In the genomic region with DNA sequence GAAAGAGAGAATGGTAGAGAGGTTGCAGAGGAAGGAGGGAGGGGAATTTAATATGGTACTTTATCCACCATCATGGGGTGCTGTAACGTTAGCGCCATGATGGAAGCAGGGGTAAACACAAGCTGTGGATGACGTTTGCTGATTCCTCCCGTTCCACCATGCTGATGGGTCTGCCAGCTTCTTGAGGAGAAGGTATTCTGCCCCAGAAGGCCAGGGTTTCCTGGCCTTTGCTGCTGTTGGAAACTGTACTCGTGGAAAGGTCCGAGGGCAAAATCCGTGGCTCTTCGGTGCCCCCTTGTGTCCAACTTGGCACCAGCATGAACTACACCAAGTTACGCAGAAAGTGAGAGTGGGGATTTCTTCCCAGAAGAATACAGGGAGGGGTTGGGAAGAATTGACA, we compare ENCODE assay signal across 7 mouse cellular contexts.
DNase-seq lines count a peak whose midpoint lies in the region; ATAC-seq lines count a peak whose summit lies in the region.

No protein-coding gene starts in this region.

- DNase-seq in adrenal gland, adult 18-20 months (ENCODE audit: low spot score in 2 of 2) = peak; percentile 62 to 64
- peak; percentile 90 to 92 for DNase-seq in cerebellum, postnatal 14 days
- peak; percentile 79 to 81 for DNase-seq in frontal cortex, postnatal 36 days (ENCODE audit: low spot score in 2 of 2)
- DNase-seq in left cerebral cortex, postnatal 36 days (ENCODE audit: low spot score in 2 of 2) = peak; percentile 58 to 77
- DNase-seq in spleen, postnatal 36 days (ENCODE audit: low spot score in 2 of 2) = peak; percentile 15 to 27

- H3K4me2 ChIP-seq in intestine, embryonic 15.5 days (replicated peaks) = no peak overlapping the region; the same call in 1 of the 2 replicates
- no peak overlapping the region for H3K4me2 ChIP-seq in midbrain, embryonic 12.5 days (replicated peaks)

- intact Hi-C loops in left cerebral cortex, postnatal 36 days (cut with DNase I) = loop anchor here (5.0 to 10.0 kb wide), 3 partner anchors 212 to 1102 kb away; no protein-coding TSS in a partner anchor

- no peak overlapping the region for H3K4me3 ChIP-seq in intestine, embryonic 15.5 days (replicated peaks)
- H3K4me3 ChIP-seq in midbrain, embryonic 12.5 days = no peak overlapping the region

- no peak overlapping the region for H3K27ac ChIP-seq in intestine, embryonic 15.5 days
- no peak overlapping the region for H3K27ac ChIP-seq in midbrain, embryonic 12.5 days (replicated peaks)

- H3K9ac ChIP-seq in intestine, embryonic 15.5 days = no peak overlapping the region
- H3K9ac ChIP-seq in midbrain, embryonic 12.5 days (replicated peaks) = no peak overlapping the region

- H3K36me3 ChIP-seq in intestine, embryonic 15.5 days = no peaks in the 10 kb centered on the region
- H3K36me3 ChIP-seq in midbrain, embryonic 12.5 days = no peaks in the 10 kb centered on the region

- H3K27me3 ChIP-seq in intestine, embryonic 15.5 days (replicated peaks) = no peaks in the 10 kb centered on the region
- H3K27me3 ChIP-seq in midbrain, embryonic 12.5 days = no peaks in the 10 kb centered on the region

- H3K4me1 ChIP-seq in intestine, embryonic 15.5 days (replicated peaks) = no peaks in the 10 kb centered on the region
- H3K4me1 ChIP-seq in midbrain, embryonic 12.5 days = peaks cover 5% of the 10 kb centered on the region; the same call in 1 of the 2 replicates

- WGBS in intestine, embryonic 15.5 days = 8% methylated on average over 9 of the region's 9 CpGs
- 10% methylated on average over 9 of the region's 9 CpGs for WGBS in midbrain, embryonic 12.5 days

- ATAC-seq in intestine, embryonic 15.5 days = peak; percentile 83
- peak; percentile 86 for ATAC-seq in midbrain, embryonic 12.5 days (ENCODE audit: low FRiP score, low read depth)

- H3K9me3 ChIP-seq in intestine, embryonic 15.5 days = no peaks in the 10 kb centered on the region
- no peaks in the 10 kb centered on the region for H3K9me3 ChIP-seq in midbrain, embryonic 12.5 days

Comparison
In these comparisons a context has a peak if more than half of its experiments do, and no peak if none do; other contexts are left out.
1. DNase-seq: peak in every context shown above with its lines; median percentile 91 in cerebellum, postnatal 14 days; 80 in frontal cortex, postnatal 36 days; 68 in left cerebral cortex, postnatal 36 days; 63 in adrenal gland, adult 18-20 months; 21 in spleen, postnatal 36 days.